Mouse (Mus musculus) layer of hippocampus, adult 9-10 months (tissue): ENCODE data around the gene Dnajc21.
"Not testable (repeated sequence)": the region's sequence is repeated elsewhere in the genome, so short reads cannot be mapped to it uniquely, and the experiment has no call there.

Source experiments
- DNase-seq: peaks from one replicate; pipeline ENCODE4 v3.0.0; 2022; ENCODE audit warnings: low spot score

Gene Dnajc21

DNA sequence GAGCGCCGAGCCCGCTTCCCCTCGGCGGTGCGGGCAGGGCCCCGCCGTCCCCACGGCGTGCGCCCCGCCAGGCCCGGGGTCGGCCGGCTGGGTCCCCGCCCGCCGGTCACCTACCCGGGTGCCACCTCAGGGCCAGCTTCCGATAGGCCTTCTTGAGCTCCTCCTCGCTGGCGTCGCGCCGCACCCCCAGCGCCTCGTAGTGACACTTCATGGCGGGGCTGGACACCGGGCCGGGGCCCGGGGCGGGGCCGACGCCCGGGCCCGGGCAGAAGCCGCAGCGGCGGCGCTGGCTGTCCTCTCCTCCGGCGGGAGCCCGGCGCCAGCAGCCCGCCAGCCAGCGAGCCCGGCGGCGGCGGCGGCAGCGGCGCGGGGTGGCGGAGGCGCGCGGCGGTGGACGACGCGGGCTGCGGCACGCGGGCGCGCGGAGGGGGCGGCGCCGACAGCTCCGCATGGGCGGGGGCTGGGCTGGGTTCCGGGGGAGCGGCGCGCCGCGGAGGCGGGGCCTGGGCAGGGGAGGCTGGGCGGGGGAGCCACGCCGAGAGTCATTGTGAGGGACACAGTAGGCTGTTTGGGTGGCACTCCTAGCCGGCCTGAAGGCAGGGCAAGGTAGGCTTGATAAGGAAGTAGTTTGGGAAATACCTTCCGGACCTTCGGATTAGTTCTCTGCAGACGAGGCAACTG, at the start of gene Dnajc21:
TSS of gene Dnajc21 (minus strand) at position 366 of the 681 bp plus-strand sequence.
- DNase-seq: no peak

- no peak for DNase-seq
Observed at GRCm38 (mm10) chr15:10515166-10515565, 44.9 kb upstream of the Dnajc21 start.

GRCm38 (mm10) chr15:10506099-10506498, 35.8 kb upstream of the Dnajc21 start:
- no peak for DNase-seq

GRCm38 (mm10) chr15:10500838-10501719, 30.8 kb upstream of the Dnajc21 start:
- peak; percentile 30 for DNase-seq

DNA sequence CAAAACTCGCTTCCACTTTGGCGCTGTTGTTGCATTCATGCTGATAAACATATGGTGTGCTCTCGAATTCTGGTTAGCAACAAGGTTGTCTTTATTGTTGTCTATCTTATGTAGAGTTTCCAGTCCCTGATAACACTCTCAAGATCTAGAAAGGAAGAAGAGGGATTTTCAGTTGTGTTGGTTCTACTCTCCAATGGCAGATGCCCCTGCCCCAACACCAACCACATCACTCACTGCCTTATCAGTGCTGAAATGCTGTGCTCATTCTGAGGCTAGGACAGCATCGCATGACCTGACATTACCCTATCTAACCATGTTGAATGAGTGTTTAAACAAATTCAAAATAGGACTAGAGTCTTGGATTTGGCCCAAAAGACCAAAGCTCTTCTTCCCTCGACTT, 29.7 kb upstream of the Dnajc21 start:
- DNase-seq: no peak

DNA sequence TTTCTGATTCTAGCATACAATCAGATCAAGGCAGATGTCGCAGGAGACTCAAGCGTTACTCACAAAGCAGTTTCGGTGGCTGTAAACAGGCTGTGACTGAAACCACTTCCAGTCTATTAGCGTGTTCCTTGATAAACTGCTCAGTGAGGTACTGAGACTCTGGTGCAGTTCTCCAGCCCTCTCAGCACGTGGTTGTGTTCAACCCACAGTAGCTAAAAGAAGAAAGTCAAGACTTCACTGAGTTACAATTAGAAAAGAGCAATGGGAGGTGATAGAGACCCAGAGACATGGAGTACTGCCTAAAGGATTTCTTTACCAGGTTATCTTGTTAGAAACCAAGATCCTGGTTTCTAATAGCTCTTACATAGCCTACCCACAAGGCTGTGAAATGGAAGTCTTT, 29.3 kb upstream of the Dnajc21 start:
- DNase-seq: no peak

GRCm38 (mm10) chr15:10496696-10497095, 26.4 kb upstream of the Dnajc21 start:
- not testable (repeated sequence) for DNase-seq

GRCm38 (mm10) chr15:10495944-10496343, 25.6 kb upstream of the Dnajc21 start:
- DNase-seq: no peak

- no peak for DNase-seq
Observed at GRCm38 (mm10) chr15:10490101-10490500, 19.8 kb upstream of the Dnajc21 start.

- no peak for DNase-seq
Observed at GRCm38 (mm10) chr15:10487246-10487645, 16.9 kb upstream of the Dnajc21 start.

DNA sequence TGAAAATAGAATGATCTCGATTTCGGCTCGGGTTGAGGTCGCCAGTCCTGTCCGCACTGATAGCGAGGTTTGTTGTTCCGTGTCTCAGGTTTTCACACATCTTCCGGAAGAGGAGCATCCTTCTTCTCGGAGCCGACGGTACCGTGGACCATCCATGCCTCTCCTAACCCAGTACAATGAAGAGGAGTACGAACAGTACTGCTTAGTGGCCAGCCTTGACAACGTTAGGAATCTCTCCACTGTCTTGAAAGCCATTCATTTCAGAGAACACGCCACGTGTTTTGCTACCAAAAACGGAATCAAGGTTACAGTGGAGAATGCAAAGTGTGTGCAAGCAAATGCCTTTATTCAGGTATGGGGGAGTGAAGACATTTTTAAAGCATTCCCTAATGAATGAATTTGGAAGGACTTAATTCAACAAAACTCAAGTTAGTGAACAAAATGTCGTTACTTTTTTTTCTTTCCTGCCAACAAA, 16.1 kb upstream of the Dnajc21 start:
- DNase-seq: no peak

DNA sequence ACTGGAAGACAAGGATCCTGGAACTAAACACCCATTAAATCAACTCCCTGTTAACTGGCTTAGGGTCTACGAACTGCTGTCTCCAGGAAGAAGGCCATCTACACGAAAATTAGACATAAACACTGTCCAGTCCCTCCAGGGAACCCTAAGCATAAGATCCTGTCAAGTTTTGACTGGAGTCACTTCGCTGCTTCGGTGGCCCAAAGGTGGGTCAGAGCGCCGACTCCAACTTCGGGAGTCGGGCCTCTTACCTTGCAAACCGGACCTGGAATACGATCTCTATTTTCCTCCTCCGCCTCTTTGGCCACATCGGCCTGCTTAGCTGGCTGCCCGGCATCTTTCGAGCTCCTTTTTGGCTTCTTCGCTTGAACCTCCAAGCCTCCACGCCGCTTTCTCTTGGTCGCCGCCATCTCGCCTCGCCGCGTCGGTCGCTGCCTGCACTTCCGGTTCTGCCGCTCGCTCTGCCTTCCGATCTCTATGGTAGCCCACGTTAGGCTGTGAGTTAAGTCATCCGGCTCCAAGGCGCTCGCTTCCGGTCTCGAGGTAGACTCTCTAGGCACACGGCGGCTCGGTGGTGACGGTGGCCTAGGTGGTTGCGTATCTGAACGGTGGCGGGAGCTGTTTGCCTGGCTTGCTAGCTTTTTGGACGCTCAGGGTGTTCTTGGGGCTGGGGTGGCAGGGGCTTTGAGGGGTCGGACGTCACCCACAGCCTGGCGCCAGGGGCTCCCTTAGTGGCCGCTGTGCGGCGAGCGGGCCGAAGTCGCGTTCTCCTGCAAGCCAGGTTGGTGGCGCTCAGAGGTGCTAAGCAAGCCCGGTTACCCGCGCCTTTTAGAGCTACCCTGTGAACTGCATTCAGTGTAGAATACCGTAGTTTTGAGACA, 15.4 kb upstream of the Dnajc21 start, which contains the start of the genes Brix1 and Rad1:
TSS of gene Brix1 (minus strand) at position 464 of the 881 bp plus-strand sequence.
TSS of gene Rad1 (plus strand) at position 535 of the 881 bp plus-strand sequence.
- DNase-seq: peak; percentile 94

DNA sequence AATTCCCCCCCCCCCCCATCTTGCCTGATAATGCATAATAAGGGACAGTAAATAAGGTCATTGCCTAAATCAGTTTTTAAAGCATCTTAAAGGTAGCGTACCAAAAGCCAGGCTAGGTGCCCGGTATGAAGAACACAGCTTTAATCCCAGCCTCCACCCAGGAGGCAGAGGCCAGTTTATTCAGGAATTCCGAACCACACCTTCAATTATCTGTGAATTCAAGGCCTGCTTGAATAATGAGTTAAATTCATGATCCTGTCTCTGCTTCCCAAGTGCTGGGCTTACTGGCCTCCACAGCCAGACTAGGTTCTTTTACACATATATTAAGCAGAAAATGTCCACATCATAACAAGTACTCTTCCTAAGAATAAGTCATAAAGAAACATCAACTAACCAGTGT, 625 bp upstream of the Dnajc21 start:
- DNase-seq: no peak

GRCm38 (mm10) chr15:10469641-10470150, 620 bp downstream of the Dnajc21 start:
- no peak for DNase-seq

DNA sequence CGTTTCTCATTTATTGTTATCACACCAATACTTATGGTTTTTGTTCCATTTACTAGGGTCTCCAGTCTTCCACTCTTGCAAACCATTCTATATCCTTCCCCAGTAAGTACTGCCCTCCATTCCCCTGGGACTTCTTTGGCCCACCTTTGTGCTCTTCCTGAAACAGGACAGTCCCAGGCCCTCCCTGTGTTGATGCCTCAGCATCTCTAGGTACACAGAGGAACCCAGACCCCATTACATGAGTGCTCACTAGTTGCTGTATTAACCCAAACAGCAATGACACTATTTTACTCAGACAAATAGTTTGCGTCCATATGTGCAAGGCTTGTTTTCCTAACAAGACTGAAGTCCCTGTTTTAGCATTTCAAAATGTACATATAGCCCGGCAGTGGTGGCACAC, 1.6 kb downstream of the Dnajc21 start:
- DNase-seq: no peak

DNA sequence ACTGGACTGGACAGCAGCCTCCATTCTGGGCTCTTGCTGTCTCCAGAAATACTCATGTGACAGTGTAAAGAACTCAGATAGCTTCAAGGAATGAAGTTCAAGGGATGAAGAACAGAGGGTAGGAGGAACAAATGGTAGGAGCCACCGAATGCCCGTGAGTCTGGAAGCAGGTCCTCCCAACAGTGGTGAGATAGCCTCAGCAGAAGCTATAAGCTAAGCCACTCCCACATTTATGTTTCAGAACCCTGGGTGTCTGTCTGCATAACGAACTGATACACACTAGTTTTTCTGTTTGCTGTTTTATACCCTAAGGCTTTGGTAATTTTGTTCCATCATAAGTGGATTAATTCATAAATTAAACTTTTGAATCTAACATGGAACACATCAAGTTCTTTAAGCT, 5.6 kb downstream of the Dnajc21 start:
- DNase-seq: no peak

DNA sequence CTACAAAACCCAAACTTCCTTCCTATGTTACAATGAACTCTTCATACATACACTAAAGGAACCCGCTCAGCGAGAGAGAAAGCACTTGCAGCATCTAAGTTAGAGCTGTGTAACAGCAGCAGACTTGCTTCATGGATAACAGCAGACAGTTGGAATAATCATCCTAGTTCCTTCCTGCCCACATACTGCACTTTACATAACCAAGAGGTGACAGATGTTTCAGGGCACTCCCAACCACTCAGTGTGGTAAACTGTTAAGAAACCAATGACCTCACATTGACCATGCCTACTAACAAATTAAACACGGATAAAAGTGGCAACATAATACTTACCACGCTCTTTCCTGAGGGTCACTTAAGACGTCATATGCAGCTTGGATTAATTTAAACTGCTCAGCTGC, 6.8 kb downstream of the Dnajc21 start:
- DNase-seq: no peak

- no peak for DNase-seq
Observed at GRCm38 (mm10) chr15:10460986-10461385, 9.3 kb downstream of the Dnajc21 start.

GRCm38 (mm10) chr15:10447102-10447501, 23.2 kb downstream of the Dnajc21 start:
- DNase-seq: no peak

GRCm38 (mm10) chr15:10442275-10442674, 28.0 kb downstream of the Dnajc21 start:
- no peak for DNase-seq

GRCm38 (mm10) chr15:10441493-10441892, 28.8 kb downstream of the Dnajc21 start:
- no peak for DNase-seq

DNA sequence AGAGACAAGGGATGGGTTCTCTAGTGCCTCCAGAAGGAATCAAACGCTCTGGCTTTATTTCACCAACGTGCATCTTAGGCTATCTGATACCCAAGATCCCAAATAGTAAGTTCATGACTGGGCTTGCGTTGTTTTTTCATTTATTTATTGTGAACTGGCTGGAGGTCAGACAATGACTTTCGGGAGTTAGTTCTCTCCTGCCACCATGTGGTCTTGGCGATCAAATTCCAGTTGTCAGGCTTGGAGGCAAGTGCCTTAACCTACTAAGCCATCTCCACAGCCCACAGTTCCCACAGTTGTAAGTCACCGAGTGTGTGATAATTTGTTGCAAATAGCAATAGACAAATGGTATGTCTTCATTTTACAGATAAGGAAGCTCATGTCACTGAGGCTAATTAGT, 30.4 kb downstream of the Dnajc21 start:
- DNase-seq: no peak
